Mouse (Mus musculus) mesoderm, embryonic 11.5 days (tissue): Measurements from ENCODE around the gene Mpl.
A peak's percentile ranks its signal among the peaks of the same experiment; 100 is the strongest.

ENCODE experiments used
- DNase-seq: peaks from one replicate; pipeline ENCODE4 v3.0.0-alpha.2; 2012; ENCODE audit warnings: low read depth, low spot score

The Mpl gene

GRCm38 (mm10) chr4:118457345-118457975 lies at the start of gene Mpl:
TSS of gene Mpl (minus strand) at chr4:118457513.
- DNase-seq, result no peak

GRCm38 (mm10) chr4:118505551-118505950 lies 48.2 kb upstream of the Mpl start:
- no peak for DNase-seq

- no peak for DNase-seq
Observed at GRCm38 (mm10) chr4:118500792-118501191, 43.5 kb upstream of the Mpl start.

- DNase-seq, result no peak
Observed at GRCm38 (mm10) chr4:118500171-118500724, 42.9 kb upstream of the Mpl start.

GRCm38 (mm10) chr4:118490461-118490860 lies 33.1 kb upstream of the Mpl start:
- DNase-seq, result no peak

GRCm38 (mm10) chr4:118489717-118490132 lies 32.4 kb upstream of the Mpl start, which contains the start of gene Tie1:
TSS of gene Tie1 (minus strand) at chr4:118490061.
- DNase-seq, result peak; percentile 25

- DNase-seq, result peak; percentile 44
Observed at GRCm38 (mm10) chr4:118476773-118477530, 19.6 kb upstream of the Mpl start.

GRCm38 (mm10) chr4:118472687-118473086 lies 15.4 kb upstream of the Mpl start:
- no peak for DNase-seq

GRCm38 (mm10) chr4:118471281-118471680 lies 14.0 kb upstream of the Mpl start:
- peak; percentile 25 for DNase-seq

GRCm38 (mm10) chr4:118465697-118466163 lies 8.4 kb upstream of the Mpl start:
- DNase-seq, result peak; percentile 53

GRCm38 (mm10) chr4:118464956-118465355 lies 7.6 kb upstream of the Mpl start:
- DNase-seq, result no peak

GRCm38 (mm10) chr4:118446415-118447153 lies 10.7 kb downstream of the Mpl start:
- DNase-seq, result peak; percentile 50

GRCm38 (mm10) chr4:118445781-118446414 lies 11.4 kb downstream of the Mpl start:
- peak; percentile 52 for DNase-seq

GRCm38 (mm10) chr4:118445088-118445487 lies 12.2 kb downstream of the Mpl start:
- no peak for DNase-seq

- DNase-seq, result peak; percentile 41
Observed at GRCm38 (mm10) chr4:118437829-118438253, 19.5 kb downstream of the Mpl start.

- DNase-seq, result peak; percentile 98
Observed at GRCm38 (mm10) chr4:118436820-118437603, 20.3 kb downstream of the Mpl start, which contains the start of gene Cdc20. TSS of gene Cdc20 (minus strand) at chr4:118437352.

- no peak for DNase-seq
Observed at GRCm38 (mm10) chr4:118432332-118432731, 25.0 kb downstream of the Mpl start.

- DNase-seq, result no peak
Observed at GRCm38 (mm10) chr4:118429215-118429895, 28.0 kb downstream of the Mpl start.

- peak; percentile 9 for DNase-seq
Observed at GRCm38 (mm10) chr4:118428531-118429214, 28.6 kb downstream of the Mpl start.
